Mouse (Mus musculus): ENCODE measurements at regions not wholly inside any gene's neighbourhood (a gene's known extent, or its start where the extent isn't known, plus 50 kb on each side); places are given as distances from the start of the nearest gene placed in this dataset.

DNA sequence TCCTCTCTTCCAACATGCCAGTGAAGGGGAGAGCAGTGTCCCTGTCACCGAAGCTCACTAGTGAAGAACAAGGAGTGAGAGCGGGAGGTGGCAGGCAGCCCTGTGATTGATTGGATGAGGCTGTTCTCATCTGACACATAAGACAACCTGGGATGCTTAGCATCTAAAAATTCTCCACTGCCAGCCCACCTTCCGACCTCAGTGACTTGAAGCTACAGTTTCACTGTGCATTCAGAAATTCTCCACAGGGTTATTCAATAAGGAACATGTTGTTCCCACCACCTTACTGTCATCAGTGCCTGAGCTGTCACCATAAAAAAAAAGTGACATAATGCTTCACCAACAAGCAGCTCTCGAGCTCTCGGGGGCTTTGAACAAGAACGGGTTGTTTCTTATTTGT, 100.0 kb downstream of the Elovl4 start:
- TF ChIP-seq CTCF (IDR thresholded peaks at IDR 0.05; ENCODE audit: control insufficient read depth, insufficient read depth, insufficient replicate concordance, low read depth, low read length) (no peak), POLR2A (IDR thresholded peaks at IDR 0.05; ENCODE audit: control insufficient read depth, low read depth, low read length) (no peak)

All from testis, adult 2 months (tissue).